Mouse (Mus musculus): ENCODE results near the gene Uaca. TPM values are rescaled to one million over a fixed set of nuclear protein-coding genes. Genes with fewer than 3 reads are reported as not detected.

Uaca gene
- polyA plus RNA-seq (2015; fragmentation: Nextera tagmentation; extraction: Ambion mirVana): 26.0 and 28.8 TPM in 2 replicates

GRCm38 (mm10) chr9:60794210-60794840 is at the start of gene Uaca:
TSS of gene Uaca (plus strand) at chr9:60794542.
- Histone ChIP-seq H3K4me2 (peak within 1 kb of the TSS; percentile 77), H3K4me1 (replicated peaks) (peaks cover 18% of the 10 kb centered on the region), H3K36me3 (no peaks in the 10 kb centered on the region), H3K27me3 (no peaks in the 10 kb centered on the region), H3K27ac (peak within 1 kb of the TSS; percentile 86), H3K9me3 (replicated peaks) (no peaks in the 10 kb centered on the region), H3K4me3 (peak within 1 kb of the TSS; percentile 84), H3K9ac (peak within 1 kb of the TSS; percentile 81)
- WGBS: under 1% methylated on average over 45 of the region's 45 CpGs
- peak; percentile 94 for ATAC-seq (replicated peaks; ENCODE audit: insufficient number of reproducible peaks, insufficient read depth, low FRiP score, low read depth)

GRCm38 (mm10) chr9:60744971-60745370 is 49.4 kb upstream of the Uaca start:
- H3K9me3 ChIP-seq (replicated peaks): no peaks in the 10 kb centered on the region
- H3K9ac ChIP-seq: no peak overlapping the region
- peaks cover 18% of the 10 kb centered on the region for H3K4me1 ChIP-seq (replicated peaks)
- H3K27ac ChIP-seq: no peak overlapping the region
- H3K27me3 ChIP-seq: no peaks in the 10 kb centered on the region
- H3K4me2 ChIP-seq: no peak overlapping the region
- no peaks in the 10 kb centered on the region for H3K36me3 ChIP-seq
- ATAC-seq (replicated peaks; ENCODE audit: insufficient number of reproducible peaks, insufficient read depth, low FRiP score, low read depth): no peak
- no peak overlapping the region for H3K4me3 ChIP-seq
- 42% methylated on average over 4 of the region's 4 CpGs for WGBS

- ATAC-seq (replicated peaks; ENCODE audit: insufficient number of reproducible peaks, insufficient read depth, low FRiP score, low read depth): no peak
- 54% methylated on average over 6 of the region's 6 CpGs for WGBS
These were observed 47.8 kb upstream of the Uaca start for GRCm38 (mm10) chr9:60746561-60746960.

GRCm38 (mm10) chr9:60747672-60748071 is 46.7 kb upstream of the Uaca start:
- WGBS: 84% methylated on average over 5 of the region's 5 CpGs
- Histone ChIP-seq H3K9me3 (replicated peaks) (no peaks in the 10 kb centered on the region), H3K27ac (no peak overlapping the region), H3K36me3 (no peaks in the 10 kb centered on the region), H3K4me1 (replicated peaks) (peaks cover 14% of the 10 kb centered on the region), H3K9ac (no peak overlapping the region), H3K4me3 (no peak overlapping the region), H3K27me3 (no peaks in the 10 kb centered on the region), H3K4me2 (no peak overlapping the region)
- ATAC-seq (replicated peaks; ENCODE audit: insufficient number of reproducible peaks, insufficient read depth, low FRiP score, low read depth): no peak

More at GRCm38 (mm10) chr9:60746561-60746960, 47.8 kb upstream of the Uaca start:
- Histone ChIP-seq H3K36me3 (no peaks in the 10 kb centered on the region), H3K4me3 (no peak overlapping the region), H3K4me2 (no peak overlapping the region), H3K27ac (no peak overlapping the region), H3K9me3 (replicated peaks) (no peaks in the 10 kb centered on the region), H3K9ac (no peak overlapping the region), H3K4me1 (replicated peaks) (peaks cover 18% of the 10 kb centered on the region), H3K27me3 (no peaks in the 10 kb centered on the region)

DNA sequence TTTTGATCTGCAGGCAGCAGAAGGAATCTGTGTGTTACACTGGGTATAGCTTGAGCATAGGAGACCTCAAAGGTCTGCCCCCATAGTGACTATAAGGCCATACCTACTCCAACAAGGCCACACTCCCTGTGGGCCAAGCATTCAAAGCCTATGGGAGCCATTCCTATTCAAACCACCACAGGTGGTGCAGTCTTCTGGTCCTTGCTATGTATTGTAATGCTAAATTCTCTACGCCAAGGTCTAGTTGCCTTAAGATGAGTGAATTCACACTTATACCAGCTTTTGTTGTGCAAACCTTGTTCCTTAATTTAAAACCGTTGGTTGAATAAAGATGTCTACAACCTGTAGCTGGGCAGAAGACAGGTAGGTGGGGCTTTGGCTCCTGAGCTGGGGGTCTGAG is 46.2 kb upstream of the Uaca start:
- Histone ChIP-seq H3K4me3 (no peak overlapping the region), H3K9me3 (replicated peaks) (no peaks in the 10 kb centered on the region), H3K27me3 (no peaks in the 10 kb centered on the region), H3K36me3 (no peaks in the 10 kb centered on the region), H3K4me1 (replicated peaks) (peaks cover 9% of the 10 kb centered on the region), H3K4me2 (no peak overlapping the region), H3K27ac (no peak overlapping the region), H3K9ac (no peak overlapping the region)
- ATAC-seq (replicated peaks; ENCODE audit: insufficient number of reproducible peaks, insufficient read depth, low FRiP score, low read depth): no peak
- 78% methylated on average over 2 of the region's 2 CpGs for WGBS

- Histone ChIP-seq H3K4me1 (replicated peaks) (peaks cover 3% of the 10 kb centered on the region; the same call in 1 of the 2 replicates), H3K4me3 (no peak overlapping the region), H3K4me2 (no peak overlapping the region), H3K9me3 (replicated peaks) (no peaks in the 10 kb centered on the region), H3K27me3 (no peaks in the 10 kb centered on the region), H3K36me3 (no peaks in the 10 kb centered on the region), H3K9ac (no peak overlapping the region), H3K27ac (no peak overlapping the region)
- WGBS: 77% methylated on average over 2 of the region's 2 CpGs
- ATAC-seq (replicated peaks; ENCODE audit: insufficient number of reproducible peaks, insufficient read depth, low FRiP score, low read depth): no peak
These were observed 45.2 kb upstream of the Uaca start for GRCm38 (mm10) chr9:60749105-60749504.

DNA sequence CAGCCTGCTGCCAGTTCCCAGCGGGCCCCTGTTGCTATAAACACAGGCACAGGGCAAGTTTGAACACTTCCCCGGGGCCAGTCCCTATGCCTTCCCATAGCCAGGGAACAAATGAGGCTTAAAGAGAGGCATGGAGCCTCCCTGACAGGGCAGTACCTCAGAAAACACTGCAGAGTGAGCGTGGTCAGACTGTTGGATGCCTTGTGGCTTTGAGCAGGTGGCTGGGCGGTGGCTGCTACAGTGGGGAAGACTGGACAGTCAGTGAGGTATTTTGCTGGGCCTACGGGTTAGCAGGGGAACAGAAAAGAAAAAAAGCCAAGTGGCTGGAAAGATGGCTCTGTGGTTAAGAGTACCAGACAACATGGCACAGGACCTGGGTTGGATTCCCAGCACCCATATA is 43.2 kb upstream of the Uaca start:
- Histone ChIP-seq H3K36me3 (no peaks in the 10 kb centered on the region), H3K27me3 (no peaks in the 10 kb centered on the region), H3K4me1 (replicated peaks) (no peaks in the 10 kb centered on the region), H3K4me3 (no peak overlapping the region), H3K9me3 (replicated peaks) (no peaks in the 10 kb centered on the region), H3K27ac (no peak overlapping the region), H3K4me2 (no peak overlapping the region), H3K9ac (no peak overlapping the region)
- 89% methylated on average over 5 of the region's 5 CpGs for WGBS
- ATAC-seq (replicated peaks; ENCODE audit: insufficient number of reproducible peaks, insufficient read depth, low FRiP score, low read depth): no peak

DNA sequence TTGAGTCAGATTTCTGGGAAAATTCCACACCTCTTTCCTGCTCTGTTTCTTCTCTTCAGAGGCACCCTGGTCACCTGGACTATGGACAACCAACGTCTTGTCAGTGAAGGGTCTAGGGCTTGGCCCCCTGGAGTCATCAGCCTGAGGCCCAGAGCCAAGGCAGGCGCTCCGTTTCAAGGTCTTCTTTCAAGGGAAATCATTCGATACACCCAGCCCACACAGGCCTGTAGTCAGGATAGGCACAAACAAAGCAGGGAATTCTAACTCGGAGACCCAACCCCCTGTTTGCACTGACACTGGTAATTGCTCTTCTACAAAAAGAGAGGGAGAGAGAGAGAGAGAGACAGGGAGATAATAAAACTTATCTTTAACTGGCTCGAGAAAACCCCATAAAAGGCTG is 42.4 kb upstream of the Uaca start:
- no peaks in the 10 kb centered on the region for H3K27me3 ChIP-seq
- no peak overlapping the region for H3K9ac ChIP-seq
- no peak overlapping the region for H3K4me3 ChIP-seq
- no peak overlapping the region for H3K4me2 ChIP-seq
- no peak for ATAC-seq (replicated peaks; ENCODE audit: insufficient number of reproducible peaks, insufficient read depth, low FRiP score, low read depth)
- no peaks in the 10 kb centered on the region for H3K36me3 ChIP-seq
- whole genome bisulfite sequencing: 65% methylated on average over 6 of the region's 6 CpGs
- H3K4me1 ChIP-seq (replicated peaks): peaks cover 4% of the 10 kb centered on the region
- H3K9me3 ChIP-seq (replicated peaks): no peaks in the 10 kb centered on the region
- H3K27ac ChIP-seq: no peak overlapping the region

GRCm38 (mm10) chr9:60752636-60753035 is 41.7 kb upstream of the Uaca start:
- Histone ChIP-seq H3K9ac (no peak overlapping the region), H3K36me3 (no peaks in the 10 kb centered on the region), H3K4me3 (no peak overlapping the region), H3K9me3 (replicated peaks) (no peaks in the 10 kb centered on the region), H3K27me3 (no peaks in the 10 kb centered on the region), H3K4me1 (replicated peaks) (peaks cover 10% of the 10 kb centered on the region), H3K27ac (no peak overlapping the region), H3K4me2 (no peak overlapping the region)
- no peak for ATAC-seq (replicated peaks; ENCODE audit: insufficient number of reproducible peaks, insufficient read depth, low FRiP score, low read depth)

DNA sequence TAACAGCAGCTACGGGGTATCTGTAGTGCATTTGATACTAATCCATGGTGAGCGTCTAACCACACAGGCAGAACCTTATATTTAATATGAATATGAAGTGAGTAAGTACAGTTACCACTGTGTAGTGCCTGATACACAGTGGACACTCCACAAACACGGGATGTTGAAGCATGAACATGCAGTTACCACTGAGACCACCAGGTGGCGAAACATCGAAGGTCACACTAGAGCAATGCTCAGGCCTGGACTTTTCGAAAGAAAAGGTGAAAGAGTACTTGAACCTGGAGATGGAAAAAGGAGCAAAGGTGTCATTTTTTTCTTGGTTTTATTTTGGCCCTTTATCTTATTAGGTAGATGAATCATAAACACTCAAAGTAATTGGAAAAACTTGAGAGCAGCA is 38.1 kb upstream of the Uaca start:
- no peaks in the 10 kb centered on the region for H3K36me3 ChIP-seq
- WGBS: 43% methylated on average over 6 of the region's 6 CpGs
- H3K4me1 ChIP-seq (replicated peaks): peaks cover 33% of the 10 kb centered on the region
- H3K9me3 ChIP-seq (replicated peaks): no peaks in the 10 kb centered on the region
- no peak overlapping the region for H3K4me2 ChIP-seq
- H3K4me3 ChIP-seq: no peak overlapping the region
- no peaks in the 10 kb centered on the region for H3K27me3 ChIP-seq
- H3K9ac ChIP-seq: no peak overlapping the region
- no peak overlapping the region for H3K27ac ChIP-seq
- no peak for ATAC-seq (replicated peaks; ENCODE audit: insufficient number of reproducible peaks, insufficient read depth, low FRiP score, low read depth)

GRCm38 (mm10) chr9:60756866-60757740 is 37.2 kb upstream of the Uaca start:
- peaks cover 33% of the 10 kb centered on the region for H3K4me1 ChIP-seq (replicated peaks)
- H3K9ac ChIP-seq: no peak overlapping the region
- no peaks in the 10 kb centered on the region for H3K9me3 ChIP-seq (replicated peaks)
- 51% methylated on average over 15 of the region's 15 CpGs for WGBS
- H3K27me3 ChIP-seq: no peaks in the 10 kb centered on the region
- H3K36me3 ChIP-seq: no peaks in the 10 kb centered on the region
- H3K4me2 ChIP-seq: no peak overlapping the region
- ATAC-seq (replicated peaks; ENCODE audit: insufficient number of reproducible peaks, insufficient read depth, low FRiP score, low read depth): no peak
- H3K27ac ChIP-seq: peak overlapping the region; percentile 76
- no peak overlapping the region for H3K4me3 ChIP-seq
